Mouse (Mus musculus) v-Abl transformed pro-B cells (cell line): ENCODE measurements around the gene Pik3r2.

Source experiments
- in situ Hi-C, 2 experiments: fragments of 400-800 bp; cut with MboI; formaldehyde crosslinking; loops; one replicate each; pipeline ENCODE4 v1.15.1; 2025; ENCODE audit not compliant: unreplicated experiment in 2 of 2

The Pik3r2 gene

DNA sequence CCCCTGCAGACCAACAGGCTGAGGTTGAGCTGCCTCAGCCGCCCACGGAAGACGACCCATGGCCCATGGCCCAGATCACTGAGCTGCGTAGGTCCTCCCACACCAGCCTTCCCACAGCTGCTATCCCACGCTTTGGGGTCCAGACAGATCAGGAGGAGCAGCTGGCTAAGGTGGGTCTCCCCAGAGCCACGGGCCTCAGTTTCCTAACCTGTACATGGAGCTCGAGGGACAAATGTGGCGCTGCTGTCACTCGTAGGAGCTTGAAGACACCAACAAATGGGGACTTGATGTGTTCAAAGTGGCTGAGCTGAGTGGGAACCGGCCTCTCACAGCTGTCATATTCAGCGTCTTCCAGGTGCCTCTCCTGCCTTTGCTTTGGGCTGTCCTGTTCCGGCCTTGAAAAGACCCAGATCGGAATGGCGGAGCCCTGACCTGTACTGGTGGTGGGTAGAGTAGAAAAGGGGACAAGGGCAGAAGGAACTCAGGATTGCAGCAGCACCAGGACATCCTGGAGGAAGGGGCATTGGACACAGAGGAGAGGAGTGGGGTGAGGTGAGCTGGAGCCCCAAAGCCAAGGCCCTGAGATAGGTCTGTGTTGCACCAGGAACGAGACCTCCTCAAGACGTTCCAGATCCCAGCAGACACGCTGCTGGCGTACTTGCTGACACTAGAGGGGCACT lies 29.2 kb downstream of the Pik3r2 start:
- in situ Hi-C loops = no loop called here

DNA sequence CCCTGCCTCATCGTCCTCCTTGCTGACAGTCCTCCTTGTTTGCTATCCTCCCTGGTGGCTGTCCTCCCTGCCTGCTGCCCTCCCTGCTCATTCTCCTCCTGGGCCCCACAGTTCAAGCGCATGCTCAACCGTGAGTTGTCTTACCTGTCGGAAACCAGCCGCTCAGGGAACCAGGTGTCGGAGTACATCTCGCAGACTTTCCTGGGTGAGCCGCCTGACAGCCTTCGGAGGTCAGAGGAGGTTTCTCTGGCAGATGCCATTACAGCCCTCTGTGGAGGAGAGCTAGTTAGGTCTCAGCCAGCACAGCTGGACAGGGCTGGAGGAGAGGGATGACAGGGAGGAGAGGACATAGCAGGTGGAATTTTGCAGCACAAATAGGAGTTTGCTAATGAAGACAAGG lies 29.8 kb downstream of the Pik3r2 start:
- in situ Hi-C loops = no loop called here

DNA sequence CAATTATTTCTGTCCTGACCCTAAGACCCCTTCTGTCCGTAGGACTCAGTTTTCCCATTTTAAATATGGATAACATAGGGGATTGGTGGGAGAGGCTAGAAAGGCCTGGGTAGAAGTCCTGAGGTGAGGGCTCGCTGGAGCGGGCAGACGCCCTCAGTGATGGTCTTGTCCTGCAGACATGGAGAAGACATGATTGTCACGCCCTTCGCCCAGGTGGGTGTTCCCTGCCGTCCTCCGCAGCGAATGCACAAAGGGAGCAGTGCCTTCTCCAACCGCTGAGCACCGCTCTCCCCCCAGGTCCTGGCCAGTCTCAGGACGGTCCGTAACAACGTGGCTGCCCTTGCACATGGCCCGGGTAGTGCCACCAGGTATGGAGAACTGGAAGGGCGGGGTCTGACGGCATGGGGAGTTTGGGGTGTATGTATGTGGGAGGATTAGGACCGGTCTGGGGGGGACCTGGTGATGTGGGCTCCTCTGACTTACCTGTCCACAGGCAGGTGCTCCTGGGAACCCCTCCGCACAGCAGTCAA lies 30.8 kb downstream of the Pik3r2 start:
- in situ Hi-C loops = no loop called here

DNA sequence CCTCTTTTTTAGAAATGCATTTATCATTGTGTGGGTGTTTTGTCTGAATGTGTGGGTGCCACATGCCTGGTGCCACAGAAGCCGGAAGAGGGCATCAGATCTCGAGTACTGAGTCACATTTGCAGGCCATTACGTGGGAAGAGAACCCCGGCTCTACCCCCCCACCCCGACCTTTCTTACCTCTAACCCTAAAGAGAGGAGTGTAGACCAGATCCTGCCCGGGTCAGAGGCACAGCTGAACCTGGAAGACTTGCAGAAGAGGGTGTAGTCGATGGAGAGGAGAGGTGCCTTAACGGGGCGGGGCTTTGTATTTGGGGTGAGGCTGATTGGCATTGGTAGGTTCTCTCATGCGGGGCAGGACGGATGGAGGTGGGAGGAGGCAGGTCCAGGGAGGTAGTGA lies 31.7 kb downstream of the Pik3r2 start:
- in situ Hi-C loops = no loop called here

DNA sequence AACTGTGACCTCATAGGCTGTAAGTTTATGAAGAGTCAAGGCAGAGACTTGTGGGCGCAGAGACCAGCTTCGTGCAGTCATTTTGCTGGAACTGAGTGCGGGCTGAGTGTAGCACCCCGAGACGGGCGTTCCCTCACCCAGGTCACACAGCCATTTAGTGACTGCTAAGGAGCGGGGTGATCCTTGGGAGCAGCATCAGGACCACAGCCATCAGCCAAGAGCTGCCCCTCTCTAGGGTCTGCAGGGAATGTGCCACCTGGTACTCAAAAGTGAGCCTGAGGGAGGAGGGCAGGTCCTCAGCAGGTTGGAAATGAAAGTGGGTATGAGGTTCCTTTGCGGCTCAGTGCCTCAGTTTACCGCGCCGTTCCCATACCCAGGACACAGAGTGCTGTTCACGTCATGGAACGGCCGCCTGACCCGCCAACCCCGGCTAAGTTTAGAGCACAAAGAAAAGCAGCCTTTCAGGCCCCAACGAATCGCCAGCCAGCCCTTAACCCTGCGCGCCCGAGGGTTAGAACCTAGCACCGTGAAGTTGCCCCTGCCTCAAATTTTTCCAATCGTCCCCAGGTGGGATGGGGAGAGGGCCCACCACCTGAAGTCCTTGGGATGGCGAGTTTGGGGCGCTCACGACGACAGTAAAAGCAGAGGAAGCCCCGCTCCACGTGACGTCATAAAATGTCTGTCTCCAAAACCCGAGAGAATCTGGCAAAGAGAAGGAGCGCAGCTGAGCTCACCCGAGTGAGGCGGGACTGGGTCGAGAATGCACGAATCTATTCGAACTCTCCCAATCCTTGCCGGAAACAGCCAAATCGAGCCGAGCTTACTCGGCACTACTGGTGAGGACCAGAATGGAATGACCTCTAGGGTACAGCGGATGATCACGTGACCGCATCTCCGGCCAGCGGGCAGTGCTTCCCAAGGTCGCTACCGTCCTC lies 32.6 kb downstream of the Pik3r2 start:
- in situ Hi-C loops = no loop called here

GRCm38 (mm10) chr8:70742981-70743655 lies 33.4 kb downstream of the Pik3r2 start:
- in situ Hi-C loops = no loop called here

GRCm38 (mm10) chr8:70742176-70742575 lies 34.3 kb downstream of the Pik3r2 start:
- in situ Hi-C loops = no loop called here

- in situ Hi-C loops = no loop called here
Observed at GRCm38 (mm10) chr8:70741661-70742060, 34.9 kb downstream of the Pik3r2 start.

GRCm38 (mm10) chr8:70738211-70738610 lies 38.3 kb downstream of the Pik3r2 start:
- in situ Hi-C loops = no loop called here

GRCm38 (mm10) chr8:70737705-70738104 lies 38.8 kb downstream of the Pik3r2 start:
- in situ Hi-C loops = no loop called here

DNA sequence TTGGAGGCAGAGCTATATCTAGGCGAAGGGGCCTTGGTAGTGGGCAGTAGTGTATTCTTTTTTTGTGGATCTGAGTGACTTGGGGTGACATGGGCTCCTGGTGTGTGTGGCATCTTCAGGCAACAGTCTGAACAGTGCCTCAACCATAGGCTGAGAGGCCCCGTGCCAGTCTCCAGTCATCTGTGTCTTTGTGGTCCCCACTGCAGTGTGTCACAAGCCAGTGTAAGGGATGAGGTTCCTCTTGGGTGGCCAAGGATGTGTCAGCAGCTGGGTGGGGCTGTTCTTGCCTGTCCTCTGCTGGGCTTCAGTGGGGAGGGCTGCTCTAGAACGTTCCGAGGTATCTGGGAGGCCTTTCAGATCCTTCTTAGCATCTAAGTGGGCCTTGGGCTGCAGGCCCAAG lies 45.6 kb downstream of the Pik3r2 start:
- in situ Hi-C loops = no loop called here

DNA sequence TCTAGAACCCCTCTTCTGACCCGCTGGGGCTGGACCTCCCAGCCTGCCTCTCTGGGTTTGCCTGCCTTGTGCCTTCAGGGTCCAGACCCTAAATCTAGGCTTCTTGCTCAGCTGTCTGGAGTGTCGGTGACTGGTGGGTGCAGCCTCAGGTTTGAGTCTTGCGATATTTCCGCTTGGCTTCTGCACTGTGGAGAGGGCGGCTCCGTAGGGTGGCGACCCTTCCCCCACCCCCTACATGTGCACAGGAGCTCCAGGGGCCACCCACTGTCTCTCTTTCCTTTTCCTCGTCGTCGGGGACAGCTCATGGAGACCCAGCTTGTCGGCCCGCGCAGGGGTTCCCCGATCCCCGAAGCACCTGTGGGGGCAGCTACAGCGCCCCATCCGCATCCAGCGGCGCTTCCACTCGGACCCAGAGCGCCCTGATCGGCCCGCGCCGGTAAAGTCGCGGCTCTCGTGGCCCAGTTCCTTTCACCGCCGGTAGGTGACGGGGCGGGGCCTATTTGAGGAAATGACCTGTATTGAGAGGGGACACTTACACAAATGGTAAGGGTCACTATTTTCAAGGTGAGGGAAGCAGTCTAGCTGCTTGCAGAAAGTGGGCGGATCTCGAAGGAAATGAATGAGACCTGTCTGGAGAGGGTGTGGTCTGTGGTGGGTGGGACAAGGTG lies 46.6 kb downstream of the Pik3r2 start:
- in situ Hi-C loops = no loop called here

DNA sequence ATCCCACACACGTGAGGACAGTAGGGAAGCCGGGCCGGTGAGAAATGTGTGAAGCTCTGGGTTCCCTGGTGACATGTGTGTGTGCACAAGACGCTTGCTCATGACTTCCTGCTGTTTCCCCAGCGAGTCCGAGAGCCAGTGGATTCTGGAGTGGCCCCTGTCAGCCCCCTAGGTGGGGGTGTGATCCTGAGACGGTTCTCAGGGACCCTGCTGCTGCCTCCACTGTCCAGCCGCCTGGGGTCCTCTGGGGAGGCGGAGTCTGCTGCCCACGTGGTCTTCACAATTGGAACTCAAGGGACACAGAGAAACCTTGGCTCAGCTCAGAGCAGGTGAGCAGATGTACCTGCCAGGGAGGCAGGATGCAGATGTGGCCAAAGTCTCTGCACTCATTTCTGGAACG lies 49.8 kb downstream of the Pik3r2 start:
- in situ Hi-C loops = no loop called here

DNA sequence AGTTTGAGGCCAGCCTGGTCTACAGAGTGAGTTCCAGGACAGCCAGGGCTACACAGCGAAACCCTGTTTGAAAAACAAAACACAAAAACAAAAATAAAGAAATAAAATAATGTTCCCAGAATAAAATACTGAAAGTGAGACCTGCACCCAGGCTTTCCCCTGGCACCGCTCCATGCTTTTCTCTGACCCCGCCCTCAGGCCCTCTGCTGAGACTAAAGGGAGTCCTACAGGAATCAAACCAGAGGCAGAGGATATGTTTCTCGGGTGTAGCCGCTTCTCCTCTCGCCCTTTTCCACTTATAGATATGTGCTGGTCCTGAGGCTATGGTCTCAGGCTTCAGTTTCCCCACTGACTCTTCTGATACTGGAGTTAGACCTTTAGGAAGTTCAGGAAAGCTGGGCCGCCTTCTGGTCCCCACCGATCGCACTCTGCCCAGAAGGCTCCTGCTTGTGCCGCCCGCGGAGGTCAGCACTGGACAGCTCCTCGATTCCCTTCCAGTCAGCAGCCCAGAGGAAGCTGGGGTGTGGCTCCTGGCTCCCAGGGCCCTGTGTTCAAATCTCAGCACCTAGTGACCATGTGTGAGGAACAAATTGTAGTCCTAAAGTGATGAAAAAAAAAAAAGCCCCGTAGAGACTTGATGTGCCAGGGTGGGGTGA lies 50.6 kb downstream of the Pik3r2 start:
- in situ Hi-C loops = no loop called here

DNA sequence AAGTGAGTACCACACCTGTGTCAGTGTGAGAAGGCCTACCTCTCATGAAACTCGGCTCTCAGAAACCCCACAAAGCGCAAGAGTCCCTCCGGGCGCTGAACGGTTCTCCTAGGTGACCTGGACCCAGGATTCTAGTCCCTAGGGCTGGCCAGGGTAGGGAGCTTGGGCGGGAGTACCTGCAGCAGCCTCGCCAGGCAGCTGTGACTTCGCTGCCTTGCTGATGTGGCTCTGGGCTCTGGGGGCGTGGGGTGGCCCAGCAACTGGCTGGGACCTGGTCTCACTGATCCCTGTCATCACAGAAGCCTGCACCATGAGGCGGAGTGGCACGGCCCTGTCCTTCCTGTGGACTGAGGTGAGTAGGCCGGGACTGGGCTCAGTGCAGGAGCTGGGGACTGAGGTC lies 52.3 kb downstream of the Pik3r2 start:
- in situ Hi-C loops = loop anchor here (5.0 to 25.0 kb wide), 2 partner anchors 33 to 663 kb away; partner anchors contain the start of genes Babam1 (in 1 of the 2), Nr2f6 (in 1 of the 2) and Ushbp1 (in 1 of the 2)

DNA sequence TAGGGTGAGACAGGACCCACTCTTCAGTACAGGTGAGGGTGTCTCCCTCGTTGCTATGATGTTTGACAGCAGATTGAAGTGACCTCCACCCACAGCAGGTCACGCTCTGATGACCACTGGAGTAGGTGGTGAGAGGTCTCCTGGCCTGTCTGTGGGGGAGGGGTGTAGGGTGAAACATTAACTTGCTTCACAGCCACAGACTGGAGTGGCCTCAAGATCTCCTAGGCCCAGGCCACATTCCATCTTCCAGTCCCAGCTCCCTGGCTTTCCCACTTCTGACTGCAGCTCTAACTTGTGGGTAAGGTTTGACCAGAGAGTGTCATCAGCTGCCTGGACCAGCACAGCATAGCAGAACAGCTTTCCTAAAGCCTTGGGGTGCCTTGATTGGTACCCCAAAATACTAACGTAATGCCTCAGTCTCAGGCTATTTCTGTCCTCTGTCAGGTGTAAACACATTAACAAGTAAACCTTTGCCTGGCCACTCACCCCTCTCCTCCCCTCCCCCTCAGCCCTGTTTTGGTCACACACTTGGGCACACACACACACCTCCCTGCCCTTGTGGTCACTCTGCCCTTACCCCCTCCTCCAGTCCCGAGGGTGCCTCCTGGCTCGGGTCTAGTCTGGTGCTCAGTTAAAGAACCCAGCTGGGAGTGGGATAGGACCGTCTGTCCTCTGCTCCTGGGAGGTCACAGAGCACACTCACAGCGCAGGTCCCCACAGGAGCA lies 52.9 kb downstream of the Pik3r2 start, which contains the start of gene Pde4c:
TSS of gene Pde4c (plus strand) at position 235 of the 725 bp plus-strand sequence.
- in situ Hi-C loops = loop anchor here (5.0 to 25.0 kb wide), 2 partner anchors 34 to 664 kb away; partner anchors contain the start of genes Babam1 (in 1 of the 2), Nr2f6 (in 1 of the 2) and Ushbp1 (in 1 of the 2)

GRCm38 (mm10) chr8:70721601-70722000 lies 54.9 kb downstream of the Pik3r2 start:
- in situ Hi-C loops = loop anchor here (5.0 to 25.0 kb wide), 2 partner anchors 36 to 666 kb away; partner anchors contain the start of genes Babam1 (in 1 of the 2), Nr2f6 (in 1 of the 2) and Ushbp1 (in 1 of the 2)

- in situ Hi-C loops = loop anchor here (5.0 to 25.0 kb wide), 2 partner anchors 37 to 667 kb away; partner anchors contain the start of genes Babam1 (in 1 of the 2), Nr2f6 (in 1 of the 2) and Ushbp1 (in 1 of the 2)
Observed at GRCm38 (mm10) chr8:70720739-70721138, 55.8 kb downstream of the Pik3r2 start.
